Mouse (Mus musculus): Measurements from ENCODE around the gene Olfr1445.

Olfr1445 gene

GRCm38 (mm10) chr19:12883555-12883954, at the start of gene Olfr1445:
Olfr1445 (plus strand) TSS chr19:12883855.
- no peak for DNase-seq

GRCm38 (mm10) chr19:12838507-12838906, 45.1 kb upstream of the Olfr1445 start:
- DNase-seq, result no peak

- no peak for DNase-seq
Observed at GRCm38 (mm10) chr19:12846382-12846781, 37.3 kb upstream of the Olfr1445 start, which contains the start of gene Gm5244. Gm5244 (plus strand) TSS chr19:12846682.

- no peak for DNase-seq
Observed at GRCm38 (mm10) chr19:12856983-12857382, 26.7 kb upstream of the Olfr1445 start, which contains the start of gene Olfr1444. Olfr1444 (plus strand) TSS chr19:12857283.

- no peak for DNase-seq
Observed at GRCm38 (mm10) chr19:12893424-12893823, 9.8 kb downstream of the Olfr1445 start, which contains the start of gene Olfr1446. Olfr1446 (minus strand) TSS chr19:12893524.

- no peak for DNase-seq
Observed at GRCm38 (mm10) chr19:12903643-12904042, 20.0 kb downstream of the Olfr1445 start, which contains the start of gene Olfr1447. Olfr1447 (minus strand) TSS chr19:12903743.

- DNase-seq, result no peak
Observed at GRCm38 (mm10) chr19:12924319-12924718, 40.7 kb downstream of the Olfr1445 start, which contains the start of gene Olfr1448. Olfr1448 (minus strand) TSS chr19:12924419.

GRCm38 (mm10) chr19:12930540-12930939, 46.9 kb downstream of the Olfr1445 start, which contains the start of gene Olfr1449:
Olfr1449 (plus strand) TSS chr19:12930840.
- DNase-seq, result no peak
